Mouse (Mus musculus): Measurements from ENCODE around the gene Nynrin. TPM values are rescaled to one million over a fixed set of nuclear protein-coding genes. Genes with fewer than 3 reads are reported as not detected.

Gene Nynrin
- polyA plus RNA-seq, 1 experiment, result 1.7 TPM

GRCm38 (mm10) chr14:55873714-55874683 lies 20.2 kb downstream of the Nynrin start:
- DNase-seq (ENCODE audit: low read depth, low spot score), result peak; percentile 52

GRCm38 (mm10) chr14:55877469-55878315 lies 23.9 kb downstream of the Nynrin start:
- WGBS, result 22% methylated on average over 14 of the region's 14 CpGs

More at GRCm38 (mm10) chr14:55873714-55874683, 20.2 kb downstream of the Nynrin start:
- 11% methylated on average over 30 of the region's 30 CpGs for WGBS

GRCm38 (mm10) chr14:55878316-55878940 lies 24.6 kb downstream of the Nynrin start:
- 29% methylated on average over 7 of the region's 7 CpGs for WGBS

More at GRCm38 (mm10) chr14:55877469-55878315, 23.9 kb downstream of the Nynrin start:
- no peak for DNase-seq (ENCODE audit: low read depth, low spot score)

GRCm38 (mm10) chr14:55879623-55880022 lies 25.8 kb downstream of the Nynrin start:
- 33% methylated on average over 1 of the region's 1 CpGs for WGBS
- peak; percentile 54 for DNase-seq (ENCODE audit: low read depth, low spot score)

More at GRCm38 (mm10) chr14:55878316-55878940, 24.6 kb downstream of the Nynrin start:
- no peak for DNase-seq (ENCODE audit: low read depth, low spot score)

GRCm38 (mm10) chr14:55880982-55881381 lies 27.2 kb downstream of the Nynrin start:
- WGBS, result 84% methylated on average over 8 of the region's 8 CpGs
- no peak for DNase-seq (ENCODE audit: low read depth, low spot score)

- peak; percentile 96 for DNase-seq (ENCODE audit: low read depth, low spot score)
- 17% methylated on average over 6 of the region's 6 CpGs for WGBS
These were observed 28.4 kb downstream of the Nynrin start for GRCm38 (mm10) chr14:55882171-55882641.

GRCm38 (mm10) chr14:55883149-55883661 lies 29.4 kb downstream of the Nynrin start:
- DNase-seq (ENCODE audit: low read depth, low spot score), result no peak
- 93% methylated on average over 13 of the region's 13 CpGs for WGBS

- 88% methylated on average over 12 of the region's 12 CpGs for WGBS
- no peak for DNase-seq (ENCODE audit: low read depth, low spot score)
These were observed 29.9 kb downstream of the Nynrin start for GRCm38 (mm10) chr14:55883663-55884062.

GRCm38 (mm10) chr14:55884166-55884565 lies 30.4 kb downstream of the Nynrin start, which contains the start of gene Cbln3:
Cbln3 (minus strand) TSS chr14:55884392.
- 25% methylated on average over 4 of the region's 4 CpGs for WGBS
- peak; percentile 35 for DNase-seq (ENCODE audit: low read depth, low spot score)

GRCm38 (mm10) chr14:55884713-55885113 lies 30.9 kb downstream of the Nynrin start, which contains the start of gene Khnyn:
Khnyn (plus strand) TSS chr14:55884947.
- under 1% methylated on average over 29 of the region's 30 CpGs for WGBS
- DNase-seq (ENCODE audit: low read depth, low spot score), result peak; percentile 73

GRCm38 (mm10) chr14:55885114-55885790 lies 31.4 kb downstream of the Nynrin start:
- no peak for DNase-seq (ENCODE audit: low read depth, low spot score)
- under 1% methylated on average over 25 of the region's 30 CpGs for WGBS

GRCm38 (mm10) chr14:55885791-55886271 lies 32.0 kb downstream of the Nynrin start:
- peak; percentile 59 for DNase-seq (ENCODE audit: low read depth, low spot score)
- WGBS, result under 1% methylated on average over 16 of the region's 16 CpGs

GRCm38 (mm10) chr14:55886571-55887382 lies 33.0 kb downstream of the Nynrin start:
- no peak for DNase-seq (ENCODE audit: low read depth, low spot score)
- 78% methylated on average over 24 of the region's 24 CpGs for WGBS

- no peak for DNase-seq (ENCODE audit: low read depth, low spot score)
- 89% methylated on average over 12 of the region's 12 CpGs for WGBS
These were observed 43.9 kb downstream of the Nynrin start for GRCm38 (mm10) chr14:55897671-55898070.

- DNase-seq (ENCODE audit: low read depth, low spot score), result no peak
- WGBS, result 87% methylated on average over 7 of the region's 7 CpGs
These were observed 45.1 kb downstream of the Nynrin start for GRCm38 (mm10) chr14:55898947-55899346.

GRCm38 (mm10) chr14:55899701-55900413 lies 46.0 kb downstream of the Nynrin start, which contains the start of gene Sdr39u1:
Sdr39u1 (minus strand) TSS chr14:55900293.
- WGBS, result under 1% methylated on average over 39 of the region's 39 CpGs
- DNase-seq (ENCODE audit: low read depth, low spot score), result no peak

GRCm38 (mm10) chr14:55900414-55900755 lies 46.6 kb downstream of the Nynrin start:
- no peak for DNase-seq (ENCODE audit: low read depth, low spot score)
- WGBS, result 7% methylated on average over 12 of the region's 12 CpGs

All from large intestine, adult 2 months (tissue).